Mouse (Mus musculus) MEL (cell line): ENCODE data around the gene Thsd4. TPM values are rescaled to one million over a fixed set of nuclear protein-coding genes. Genes with fewer than 3 reads are reported as not detected.

Source experiments
- DNase-seq: peaks from one replicate; pipeline ENCODE4 v3.0.0; 2011; ENCODE audit warnings: low read depth, low spot score
- H3K27ac ChIP-seq: 2 replicates; pipeline ENCODE4 v1.5.1; 2012; ENCODE audit warnings: low read depth, mild to moderate bottlenecking, control low read depth, low read length, moderate library complexity; ENCODE audit not compliant: control insufficient read depth
- H3K27me3 ChIP-seq, 2 experiments: fragments of 150-350 bp in 1 of 2; sonication (generic) in 1 of 2; 2 replicates each; pipeline ENCODE4 v1.6.1; 2012; ENCODE audit warnings: low read length in 2 of 2, mild to moderate bottlenecking in 2 of 2, improper control_type of control experiment in 1 of 2, moderate library complexity in 1 of 2; ENCODE audit not compliant: insufficient read depth in 2 of 2, control insufficient read depth in 1 of 2
- H3K36me3 ChIP-seq, 2 experiments: 2 replicates each; pipeline ENCODE4 v1.6.1; 2012 to 2014; ENCODE audit warnings: low read length in 2 of 2, improper control_type of control experiment in 1 of 2, inconsistent platforms in 1 of 2, mild to moderate bottlenecking in 1 of 2; ENCODE audit not compliant: insufficient read depth in 2 of 2, control insufficient read depth in 1 of 2
- H3K4me1 ChIP-seq, 2 experiments: fragments of 150-350 bp in 1 of 2; sonication (generic) in 1 of 2; 2 replicates each; pipeline ENCODE4 v1.6.1; 2012; ENCODE audit warnings: low read length in 2 of 2, improper control_type of control experiment in 1 of 2, mild to moderate bottlenecking in 1 of 2; ENCODE audit not compliant: insufficient read depth in 2 of 2, control insufficient read depth in 1 of 2
- H3K4me3 ChIP-seq, 2 experiments: fragments of 150-350 bp in 1 of 2; sonication (generic) in 1 of 2; 2 replicates each; pipeline ENCODE4 v1.5.1; 2012; ENCODE audit warnings: low read depth in 2 of 2, low read length in 2 of 2, mild to moderate bottlenecking in 2 of 2, moderate library complexity in 2 of 2, control low read depth in 1 of 2, improper control_type of control experiment in 1 of 2; ENCODE audit not compliant: control insufficient read depth in 1 of 2, insufficient read depth in 1 of 2
- H3K79me2 ChIP-seq: 2 replicates; pipeline ENCODE4 v1.6.1; 2012; ENCODE audit warnings: mild to moderate bottlenecking, low read length, moderate library complexity; ENCODE audit not compliant: control insufficient read depth, poor library complexity, insufficient read depth
- H3K9ac ChIP-seq: 2 replicates; pipeline ENCODE4 v1.6.1; 2012; ENCODE audit warnings: low read depth, mild to moderate bottlenecking, control low read depth, low read length, moderate library complexity; ENCODE audit not compliant: control insufficient read depth, poor library complexity, severe bottlenecking
- H3K9me3 ChIP-seq: fragments of 150-350 bp; sonication (generic); replicated peaks from 2 replicates; pipeline ENCODE4 v1.6.1; 2012; ENCODE audit warnings: mild to moderate bottlenecking, low read length, improper control_type of control experiment, moderate library complexity; ENCODE audit not compliant: insufficient read depth
- CHD1 ChIP-seq: IDR thresholded peaks from 2 replicates; pipeline ENCODE4 v1.6.1; 2012; ENCODE audit warnings: low read depth, mild to moderate bottlenecking, inconsistent platforms, low read length, improper control_type of control experiment
- CTCF ChIP-seq, 3 experiments: IDR thresholded peaks in 2 of 3; conservative IDR thresholded peaks in 1 of 3; 2 replicates each; pipeline ENCODE4 v1.5.1; 2011 to 2012; ENCODE audit warnings: low read length in 3 of 3, low read depth in 2 of 3, mild to moderate bottlenecking in 2 of 3, improper control_type of control experiment in 1 of 3, inconsistent platforms in 1 of 3, mixed read lengths in 1 of 3, moderate library complexity in 1 of 3; ENCODE audit not compliant: control insufficient read depth in 1 of 3, insufficient read depth in 1 of 3, poor library complexity in 1 of 3, severe bottlenecking in 1 of 3
- E2F4 ChIP-seq: IDR thresholded peaks from 2 replicates; pipeline ENCODE4 v1.6.1; 2011; ENCODE audit warnings: low read depth, low read length, improper control_type of control experiment, borderline replicate concordance
- ELF1 ChIP-seq: IDR thresholded peaks from 2 replicates; pipeline ENCODE4 v1.6.1; 2014; ENCODE audit warnings: low read depth, mild to moderate bottlenecking, inconsistent platforms, low read length, improper control_type of control experiment, moderate library complexity
- EP300 ChIP-seq, 2 experiments: IDR thresholded peaks; 2 replicates each; pipeline ENCODE4 v1.6.1; 2011; ENCODE audit warnings: improper control_type of control experiment in 2 of 2, low read length in 2 of 2, low read depth in 1 of 2, mild to moderate bottlenecking in 1 of 2
- ETS1 ChIP-seq: IDR thresholded peaks from 2 replicates; pipeline ENCODE4 v1.6.1; 2012; ENCODE audit warnings: low read depth, mild to moderate bottlenecking, inconsistent platforms, low read length, improper control_type of control experiment, moderate library complexity
- MAX ChIP-seq: IDR thresholded peaks from 2 replicates; pipeline ENCODE4 v1.6.1; 2011; ENCODE audit warnings: low read length, improper control_type of control experiment
- MEF2A ChIP-seq: IDR thresholded peaks from 2 replicates; pipeline ENCODE4 v1.6.1; 2014; ENCODE audit warnings: low read depth, mild to moderate bottlenecking, inconsistent platforms, low read length, improper control_type of control experiment; ENCODE audit not compliant: poor library complexity, insufficient replicate concordance, severe bottlenecking; ENCODE audit errors: extremely low read depth
- MXI1 ChIP-seq: IDR thresholded peaks from 2 replicates; pipeline ENCODE4 v1.6.1; 2011; ENCODE audit warnings: mild to moderate bottlenecking, low read depth, low read length, improper control_type of control experiment
- MYB ChIP-seq: IDR thresholded peaks from 2 replicates; pipeline ENCODE4 v1.6.1; 2011; ENCODE audit warnings: mild to moderate bottlenecking, low read depth, low read length, improper control_type of control experiment
- MYC ChIP-seq: IDR thresholded peaks from 2 replicates; pipeline ENCODE4 v1.6.1; 2011; ENCODE audit warnings: low read depth, mild to moderate bottlenecking, low read length, improper control_type of control experiment, moderate library complexity
- NELFE ChIP-seq: IDR thresholded peaks from 2 replicates; pipeline ENCODE4 v1.6.1; 2011; ENCODE audit warnings: low read depth, low read length, improper control_type of control experiment
- POLR2A ChIP-seq, 2 experiments: IDR thresholded peaks; 2 replicates each; pipeline ENCODE4 v1.6.1; 2011 to 2012; ENCODE audit warnings: low read length in 2 of 2, mild to moderate bottlenecking in 2 of 2, control low read depth in 1 of 2, improper control_type of control experiment in 1 of 2, low read depth in 1 of 2, moderate library complexity in 1 of 2; ENCODE audit not compliant: control insufficient read depth in 1 of 2, insufficient read depth in 1 of 2, poor library complexity in 1 of 2
- POLR2AphosphoS2 ChIP-seq: IDR thresholded peaks from 2 replicates; pipeline ENCODE4 v1.6.1; 2011; ENCODE audit warnings: low read length, improper control_type of control experiment
- SIN3A ChIP-seq: IDR thresholded peaks from 2 replicates; pipeline ENCODE4 v1.6.1; 2012; ENCODE audit warnings: low read length, improper control_type of control experiment, inconsistent platforms
- TBP ChIP-seq: IDR thresholded peaks from 2 replicates; pipeline ENCODE4 v1.8.0; 2011; ENCODE audit warnings: low read depth, low read length, improper control_type of control experiment
- UBTF ChIP-seq: IDR thresholded peaks from 2 replicates; pipeline ENCODE4 v1.6.1; 2012; ENCODE audit warnings: low read depth, mild to moderate bottlenecking, inconsistent platforms, low read length, improper control_type of control experiment, moderate library complexity, borderline replicate concordance; ENCODE audit not compliant: insufficient read depth
- USF2 ChIP-seq, 2 experiments: IDR thresholded peaks; 2 replicates each; pipeline ENCODE4 v1.6.1; 2011 to 2012; ENCODE audit warnings: improper control_type of control experiment in 2 of 2, low read length in 2 of 2, borderline replicate concordance in 1 of 2, inconsistent platforms in 1 of 2, low read depth in 1 of 2, mild to moderate bottlenecking in 1 of 2; ENCODE audit not compliant: insufficient read depth in 1 of 2
- ZKSCAN1 ChIP-seq: IDR thresholded peaks from 2 replicates; pipeline ENCODE4 v1.6.1; 2012; ENCODE audit warnings: low read depth, mild to moderate bottlenecking, inconsistent platforms, low read length, improper control_type of control experiment, moderate library complexity
- ZMIZ1 ChIP-seq: IDR thresholded peaks from 2 replicates; pipeline ENCODE4 v1.6.1; 2012; ENCODE audit warnings: low read depth, mild to moderate bottlenecking, inconsistent platforms, low read length, improper control_type of control experiment, moderate library complexity
- ZNF384 ChIP-seq: IDR thresholded peaks from 2 replicates; pipeline ENCODE4 v1.6.1; 2012; ENCODE audit warnings: low read depth, mild to moderate bottlenecking, inconsistent platforms, low read length, improper control_type of control experiment
- polyA plus RNA-seq, 2 experiments: library from polyadenylated mRNA; stranded (reverse) in 1 of 2; unstranded in 1 of 2; fragments of >175 nt in 1 of 2; fragments of >200 nt in 1 of 2; gene quantifications; 2 replicates each; pipeline versions ENCODE4 v1.2.1 to v1.2.4; 2012; ENCODE audit warnings: low replicate concordance in 2 of 2, low read depth in 1 of 2; ENCODE audit not compliant: insufficient read length in 2 of 2, insufficient read depth in 1 of 2, missing spikeins in 1 of 2
- total RNA-seq: library from RNA; depleted of rRNA; stranded (reverse); fragments of 300-350 nt; gene quantifications from 2 replicates; pipeline ENCODE4 v1.2.3, GENCODE M21; 2012

The Thsd4 gene
- total and polyA plus RNA-seq, 3 experiments: 0.08 TPM; not detected in 1

- H3K27ac ChIP-seq: no peak overlapping the region
- H3K9ac ChIP-seq: no peak overlapping the region
- H3K36me3 ChIP-seq: no peaks in the 10 kb centered on the region
- TF ChIP-seq ZMIZ1 (no peak), MYB (no peak), ETS1 (no peak), NELFE (no peak), E2F4 (no peak), POLR2A (IDR thresholded peaks at IDR 0.05; ENCODE audit: control insufficient read depth in 1 of 2, insufficient read depth in 1 of 2, low read depth in 1 of 2, low read length in 2 of 2, poor library complexity in 1 of 2) (no peak), MXI1 (no peak), USF2 (IDR thresholded peaks at IDR 0.05; ENCODE audit: borderline replicate concordance in 1 of 2, insufficient read depth in 1 of 2, low read depth in 1 of 2, low read length in 2 of 2) (no peak), ZNF384 (no peak), ELF1 (no peak), ZKSCAN1 (no peak), MAX (no peak), MYC (no peak), CTCF (IDR thresholded peaks at IDR 0.05 in 2 of 3, conservative IDR thresholded peaks at IDR 0.05 in 1 of 3; ENCODE audit: control insufficient read depth in 1 of 3, insufficient read depth in 1 of 3, low read depth in 2 of 3, low read length in 3 of 3, poor library complexity in 1 of 3, severe bottlenecking in 1 of 3) (no peak), TBP (no peak)
- no peaks in the 10 kb centered on the region for H3K79me2 ChIP-seq
- no peak for DNase-seq
- H3K27me3 ChIP-seq: peaks cover 0 to 1% of the 10 kb centered on the region in 2 experiments; a peak in 1 of 4 replicates
- no peaks in the 10 kb centered on the region for H3K9me3 ChIP-seq
- H3K4me1 ChIP-seq: no peaks in the 10 kb centered on the region
- H3K4me3 ChIP-seq: no peak overlapping the region
Observed at GRCm38 (mm10) chr9:60502220-60502619, 19.6 kb downstream of the Thsd4 start.

GRCm38 (mm10) chr9:60501504-60502179 lies 20.2 kb downstream of the Thsd4 start:
- Histone ChIP-seq H3K27ac (no peak overlapping the region), H3K36me3 (no peaks in the 10 kb centered on the region), H3K9ac (no peak overlapping the region), H3K9me3 (no peaks in the 10 kb centered on the region), H3K79me2 (no peaks in the 10 kb centered on the region), H3K4me1 (no peaks in the 10 kb centered on the region), H3K4me3 (no peak overlapping the region), H3K27me3 (peaks cover 0 to 1% of the 10 kb centered on the region in 2 experiments; a peak in 1 of 4 replicates)
- no peak for DNase-seq
- TF ChIP-seq USF2 (IDR thresholded peaks at IDR 0.05; ENCODE audit: borderline replicate concordance in 1 of 2, insufficient read depth in 1 of 2, low read depth in 1 of 2, low read length in 2 of 2) (no peak), E2F4 (no peak), EP300 (IDR thresholded peaks at IDR 0.05; ENCODE audit: low read depth in 1 of 2, low read length in 2 of 2) (no peak), MEF2A (no peak), CHD1 (no peak), UBTF (no peak), POLR2AphosphoS2 (no peak), SIN3A (no peak)
